Mouse (Mus musculus) CD8-positive naive resting alpha-beta T cell, adult 2 months (primary cell): ENCODE data around the gene Chrm5.

Experiments used
- DNase-seq, 2 experiments: peaks; one replicate each; pipeline ENCODE4 v3.0.0; 2022; ENCODE audit warnings: low read depth in 2 of 2, low spot score in 2 of 2

Chrm5 gene

DNA sequence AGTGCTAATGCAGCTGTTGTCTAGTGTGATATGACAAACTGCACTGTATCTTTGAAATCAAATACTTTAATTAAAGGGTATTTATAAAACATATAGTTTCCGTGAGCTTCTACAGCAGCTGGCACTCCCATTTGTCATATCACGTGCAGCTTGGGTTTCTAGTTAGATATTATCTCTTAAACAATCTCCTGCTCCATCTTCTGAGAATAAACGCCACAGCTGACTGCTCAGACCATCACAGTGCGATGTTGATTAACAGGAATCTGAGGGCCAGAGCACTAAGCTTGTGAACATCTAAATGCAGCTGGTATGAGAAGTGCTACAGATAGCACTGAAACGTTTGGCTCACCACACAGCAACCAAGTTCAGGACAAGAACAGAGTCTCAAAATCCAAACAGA, 50.2 kb downstream of the Chrm5 start:
- DNase-seq = no peak

DNA sequence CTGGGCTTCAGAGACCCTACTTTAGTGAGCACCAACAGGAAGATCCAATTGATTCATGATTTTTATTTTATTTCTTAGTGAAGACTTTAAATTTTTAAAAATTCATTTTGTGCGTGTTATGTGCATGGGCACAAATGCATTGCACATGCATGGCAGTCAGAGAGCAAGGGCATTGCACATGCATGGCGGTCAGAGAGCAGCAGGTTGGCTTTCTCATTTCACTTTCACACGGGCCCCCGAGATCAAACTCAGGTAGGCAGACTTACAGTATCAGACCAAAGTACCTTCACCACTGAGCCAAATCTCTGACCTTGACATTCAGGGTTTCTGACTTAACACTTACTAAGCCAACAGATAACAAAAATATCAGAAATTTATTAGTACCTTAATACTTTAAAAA, 50.9 kb downstream of the Chrm5 start:
- no peak for DNase-seq
